Comparison of ENCODE assay signal across 13 mouse cellular contexts in genomic region chr13:81437088-81437487, GRCm38 (mm10).
"Had no signal": no experiment of that assay in that cellular context is flagged by ENCODE, and none has a peak within 500 bp of the region (broad histone marks: within the 10 kb centered on the region; RNA-seq: fewer than 3 reads in every experiment).

No protein-coding gene starts in this region.

- DNase-seq: kidney, adult 8-10 months; kidney, postnatal 10 days; kidney, postnatal 36 days; layer of hippocampus, postnatal 36 days; liver, embryonic 13.5 days; lung, adult 2 months; lung, postnatal 14 days; lung, postnatal 4 days; retina, postnatal 1 day; thymus, adult 2 months; thymus, postnatal 25 days had no signal

- ATAC-seq: midbrain, embryonic 13.5 days; midbrain, embryonic 16.5 days had no signal
